14 mouse cellular contexts compared by ENCODE assay signal in genomic region chr5:96702706-96703625, GRCm38 (mm10).
DNase-seq lines count a peak whose midpoint lies in the region; ATAC-seq and TF ChIP-seq lines count a peak whose summit lies in the region.
"Had no signal": no experiment of that assay in that cellular context is flagged by ENCODE, and none has a peak within 500 bp of the region (broad histone marks: within the 10 kb centered on the region; RNA-seq: fewer than 3 reads in every experiment).

No protein-coding gene starts in this region.

- ATAC-seq in neural tube, embryonic 11.5 days (ENCODE audit: insufficient read depth, low FRiP score, low TSS enrichment): peak; percentile 68
- peak; percentile 76 for ATAC-seq in forebrain, postnatal 0 days
- peak; percentile 90 for ATAC-seq in midbrain, embryonic 13.5 days

- H3K27me3 ChIP-seq in neural tube, embryonic 11.5 days (ENCODE audit: control insufficient read depth, insufficient read depth, low read length): no peaks in the 10 kb centered on the region
- H3K27me3 ChIP-seq in forebrain, postnatal 0 days (ENCODE audit: insufficient read depth, low read length): no peaks in the 10 kb centered on the region
- no peaks in the 10 kb centered on the region for H3K27me3 ChIP-seq in midbrain, embryonic 13.5 days
- H3K27me3 ChIP-seq: kidney, embryonic 15.5 days; limb, embryonic 15.5 days had no signal

- H3K36me3 ChIP-seq in neural tube, embryonic 11.5 days (ENCODE audit: control insufficient read depth, insufficient read depth, low read length): no peaks in the 10 kb centered on the region
- no peaks in the 10 kb centered on the region for H3K36me3 ChIP-seq in forebrain, postnatal 0 days (ENCODE audit: insufficient read depth)
- H3K36me3 ChIP-seq in midbrain, embryonic 13.5 days: no peaks in the 10 kb centered on the region

- H3K9ac ChIP-seq in neural tube, embryonic 11.5 days (ENCODE audit: low read length): no peak overlapping the region
- H3K9ac ChIP-seq in forebrain, postnatal 0 days: no peak overlapping the region
- H3K9ac ChIP-seq in midbrain, embryonic 13.5 days (replicated peaks): no peak overlapping the region
- H3K9ac ChIP-seq: kidney, embryonic 15.5 days; limb, embryonic 15.5 days had no signal

- DNase-seq in neural tube, embryonic 11.5 days (ENCODE audit: low spot score): peak; percentile 40
- DNase-seq in neural tube, embryonic 10.5 days (ENCODE audit: extremely low spot score, low spot score): no peak
- peak; percentile 29 for DNase-seq in forebrain, postnatal 0 days
- no peak for DNase-seq in gastrocnemius, postnatal 25 days
- no peak for DNase-seq in adrenal gland, adult 2 months
- DNase-seq in right cerebral cortex, adult 2 months (ENCODE audit: low spot score in 2 of 2): no peak
- DNase-seq: cerebellum, adult 2 months; gastrocnemius, postnatal 36 days; heart, postnatal 10 days; layer of hippocampus, postnatal 36 days; thymus, postnatal 14 days had no signal

- TF ChIP-seq CTCF in forebrain, postnatal 0 days (IDR thresholded peaks at IDR 0.05; ENCODE audit: low read depth): peak; percentile 38; the same call in 1 of the 2 replicates

- H3K27ac ChIP-seq in neural tube, embryonic 11.5 days (ENCODE audit: low read depth, low read length): no peak overlapping the region
- no peak overlapping the region for H3K27ac ChIP-seq in forebrain, postnatal 0 days (ENCODE audit: low read depth, low read length)
- peak overlapping the region; percentile 76 for H3K27ac ChIP-seq in midbrain, embryonic 13.5 days
- H3K27ac ChIP-seq: kidney, embryonic 15.5 days; limb, embryonic 15.5 days had no signal

- H3K4me2 ChIP-seq in neural tube, embryonic 11.5 days (ENCODE audit: low read depth): no peak overlapping the region
- H3K4me2 ChIP-seq in forebrain, postnatal 0 days (ENCODE audit: low read depth): peak overlapping the region; percentile 19
- peak overlapping the region; percentile 33 for H3K4me2 ChIP-seq in midbrain, embryonic 13.5 days (replicated peaks)
- H3K4me2 ChIP-seq: kidney, embryonic 15.5 days; limb, embryonic 15.5 days had no signal

- H3K4me3 ChIP-seq in neural tube, embryonic 11.5 days (ENCODE audit: low read depth, low read length): no peak overlapping the region
- H3K4me3 ChIP-seq in forebrain, postnatal 0 days (ENCODE audit: low read depth, low read length): no peak overlapping the region
- no peak overlapping the region for H3K4me3 ChIP-seq in midbrain, embryonic 13.5 days (replicated peaks)
- H3K4me3 ChIP-seq: kidney, embryonic 15.5 days; limb, embryonic 15.5 days had no signal

- WGBS in neural tube, embryonic 11.5 days: 53% methylated on average over 22 of the region's 22 CpGs
- 32% methylated on average over 22 of the region's 22 CpGs for WGBS in forebrain, postnatal 0 days
- 40% methylated on average over 22 of the region's 22 CpGs for WGBS in midbrain, embryonic 13.5 days

- no peaks in the 10 kb centered on the region for H3K9me3 ChIP-seq in neural tube, embryonic 11.5 days (ENCODE audit: control insufficient read depth, low read length)
- H3K9me3 ChIP-seq in forebrain, postnatal 0 days (ENCODE audit: low read length): no peaks in the 10 kb centered on the region
- H3K9me3 ChIP-seq in midbrain, embryonic 13.5 days: no peaks in the 10 kb centered on the region
- H3K9me3 ChIP-seq: kidney, embryonic 15.5 days; limb, embryonic 15.5 days had no signal

- no peaks in the 10 kb centered on the region for H3K4me1 ChIP-seq in neural tube, embryonic 11.5 days (ENCODE audit: control insufficient read depth, insufficient read depth, low read length)
- H3K4me1 ChIP-seq in forebrain, postnatal 0 days (ENCODE audit: insufficient read depth): 0 out of 2 replicates have a peak, but pooled peaks cover 8% of the 10 kb centered on the region
- H3K4me1 ChIP-seq in midbrain, embryonic 13.5 days (replicated peaks): peaks cover 23% of the 10 kb centered on the region
- H3K4me1 ChIP-seq: kidney, embryonic 15.5 days; limb, embryonic 15.5 days had no signal

Comparison
In these comparisons a context has a peak if more than half of its experiments do, and no peak if none do; other contexts are left out.
1. DNase-seq: peak in neural tube, embryonic 11.5 days (single experiment) and forebrain, postnatal 0 days (single experiment); none in neural tube, embryonic 10.5 days (single experiment), gastrocnemius, postnatal 25 days (single experiment), adrenal gland, adult 2 months (single experiment) and right cerebral cortex, adult 2 months (0 of 2).
2. Peak in every context shown above with its lines, with median percentiles within 50 percentile points of each other: ATAC-seq.